Mouse (Mus musculus) hematopoietic multipotent progenitor cell, adult 10-12 weeks (in vitro differentiated cells): ENCODE measurements around the gene Nav2. TPM values are rescaled to one million over a fixed set of nuclear protein-coding genes. Genes with fewer than 3 reads are reported as not detected.

ENCODE experiments used
- polyA plus RNA-seq: library from polyadenylated mRNA; stranded (reverse); fragments of >175 nt; gene quantifications from 2 replicates; pipeline ENCODE4 v1.2.3, GENCODE M21; 2012; ENCODE audit warnings: low replicate concordance

Nav2 gene
- polyA plus RNA-seq: 3.2 and 10.3 TPM in 2 replicates

GRCm38 (mm10) chr7:48908521-48909341 lies at the start of gene Nav2:
Nav2 (plus strand) TSS chr7:48908716.

DNA sequence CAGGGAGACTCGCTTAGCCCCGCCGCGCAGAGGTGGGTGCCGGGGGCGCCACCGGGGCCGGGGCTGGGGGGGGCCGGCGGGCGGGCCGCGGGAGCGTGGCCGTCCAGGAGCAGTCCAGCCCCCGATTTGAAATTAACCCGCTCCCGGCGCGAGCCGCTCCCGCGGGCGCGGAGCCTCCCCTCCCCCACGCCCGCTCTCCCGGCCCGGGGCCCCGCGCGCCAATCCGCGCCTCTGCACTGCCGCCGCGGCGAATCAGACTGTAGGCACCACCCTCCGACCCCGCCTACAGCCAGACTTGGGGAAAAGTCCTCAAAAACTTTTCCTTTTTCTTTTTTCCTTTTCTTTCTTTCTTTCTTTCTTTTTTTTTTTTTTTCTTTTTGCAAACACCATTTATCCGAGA lies 27.0 kb upstream of the Nav2 start, which contains the start of gene E2f8:
E2f8 (minus strand) TSS at position 111 of the 400 bp plus-strand sequence.

GRCm38 (mm10) chr7:49636491-49637115 lies 728.1 kb downstream of the Nav2 start, which contains the start of gene Dbx1:
Dbx1 (minus strand) TSS chr7:49636849.

Other genes with a start within 250 kb of the Nav2 start
- gene Zdhhc13, start 119.7 kb upstream of the Nav2 start, polyA plus RNA-seq: 4.5 and 8.7 TPM in 2 replicates
- not detected in 2 replicates for gene Csrp3, start 60.7 kb upstream of the Nav2 start, polyA plus RNA-seq
- 4.1 and 14.1 TPM in 2 replicates for gene E2f8, start 27.1 kb upstream of the Nav2 start, polyA plus RNA-seq